Mouse (Mus musculus) testis, adult 2 months (tissue): ENCODE results near the gene Nup133. TPM values are rescaled to one million over a fixed set of nuclear protein-coding genes. Genes with fewer than 3 reads are reported as not detected.

Experiments
- H3K27ac ChIP-seq: fragments of 200-500 bp; 2 replicates; pipeline ENCODE4 v1.5.1; 2012; ENCODE audit warnings: low read depth, low read length; ENCODE audit not compliant: control insufficient read depth, insufficient read depth
- H3K27me3 ChIP-seq: fragments of 200-500 bp; 2 replicates; pipeline ENCODE4 v1.6.1; 2012; ENCODE audit warnings: mild to moderate bottlenecking, low read length, moderate library complexity; ENCODE audit not compliant: control insufficient read depth, insufficient read depth
- H3K36me3 ChIP-seq: fragments of 200-500 bp; 2 replicates; pipeline ENCODE4 v1.6.1; 2012; ENCODE audit warnings: mild to moderate bottlenecking, low read length; ENCODE audit not compliant: control insufficient read depth, insufficient read depth
- H3K4me1 ChIP-seq: fragments of 200-500 bp; 2 replicates; pipeline ENCODE4 v1.6.1; 2012; ENCODE audit warnings: low read length; ENCODE audit not compliant: control insufficient read depth, insufficient read depth
- H3K4me3 ChIP-seq: fragments of 200-500 bp; 2 replicates; pipeline ENCODE4 v1.5.1; 2012; ENCODE audit warnings: low read depth, mild to moderate bottlenecking, low read length, moderate library complexity, mixed read lengths; ENCODE audit not compliant: control insufficient read depth
- CTCF ChIP-seq: fragments of 200-500 bp; IDR thresholded peaks from 2 replicates; pipeline ENCODE4 v1.5.1; 2012; ENCODE audit warnings: low read depth, mild to moderate bottlenecking, inconsistent platforms, low read length, moderate library complexity; ENCODE audit not compliant: control insufficient read depth, insufficient read depth, insufficient replicate concordance
- POLR2A ChIP-seq: fragments of 200-500 bp; IDR thresholded peaks from 2 replicates; pipeline ENCODE4 v1.6.1; 2012; ENCODE audit warnings: low read depth, mild to moderate bottlenecking, inconsistent platforms, low read length, moderate library complexity; ENCODE audit not compliant: control insufficient read depth
- polyA plus RNA-seq: library from polyadenylated mRNA; depleted of rRNA; stranded (reverse); fragments of >200 nt; gene quantifications from 2 replicates; pipeline ENCODE4 v1.2.3, GENCODE M21; 2012; rRNA removed

The Nup133 gene
- polyA plus RNA-seq, 1 experiment, result 24.6 TPM

- H3K36me3 ChIP-seq, result no peaks in the 10 kb centered on the region
- no peak overlapping the region for H3K4me3 ChIP-seq
- TF ChIP-seq POLR2A, result no peak
- TF ChIP-seq CTCF, result no peak
- H3K4me1 ChIP-seq, result no peaks in the 10 kb centered on the region
- no peak overlapping the region for H3K27ac ChIP-seq
- no peaks in the 10 kb centered on the region for H3K27me3 ChIP-seq
Observed at GRCm38 (mm10) chr8:123847546-123847945, 101.5 kb downstream of the Nup133 start.

Other genes with a start within 250 kb of the Nup133 start
- gene Rab4a, start 143.3 kb downstream of the Nup133 start, polyA plus RNA-seq, result 5.3 and 8.9 TPM in 2 replicates
- 28.2 and 32.0 TPM in 2 replicates for gene Ccsap, start 89.1 kb downstream of the Nup133 start, polyA plus RNA-seq
- gene Acta1, start 54.5 kb downstream of the Nup133 start, polyA plus RNA-seq, result 0.78 and 15.2 TPM in 2 replicates
- 2.3 and 2.9 TPM in 2 replicates for gene Abcb10, start 33.9 kb upstream of the Nup133 start, polyA plus RNA-seq
- gene Taf5l, start 72.1 kb upstream of the Nup133 start, polyA plus RNA-seq, result 45.3 and 47.8 TPM in 2 replicates
- 28.0 and 33.4 TPM in 2 replicates for gene Urb2, start 72.2 kb upstream of the Nup133 start, polyA plus RNA-seq